In the genomic region with DNA sequence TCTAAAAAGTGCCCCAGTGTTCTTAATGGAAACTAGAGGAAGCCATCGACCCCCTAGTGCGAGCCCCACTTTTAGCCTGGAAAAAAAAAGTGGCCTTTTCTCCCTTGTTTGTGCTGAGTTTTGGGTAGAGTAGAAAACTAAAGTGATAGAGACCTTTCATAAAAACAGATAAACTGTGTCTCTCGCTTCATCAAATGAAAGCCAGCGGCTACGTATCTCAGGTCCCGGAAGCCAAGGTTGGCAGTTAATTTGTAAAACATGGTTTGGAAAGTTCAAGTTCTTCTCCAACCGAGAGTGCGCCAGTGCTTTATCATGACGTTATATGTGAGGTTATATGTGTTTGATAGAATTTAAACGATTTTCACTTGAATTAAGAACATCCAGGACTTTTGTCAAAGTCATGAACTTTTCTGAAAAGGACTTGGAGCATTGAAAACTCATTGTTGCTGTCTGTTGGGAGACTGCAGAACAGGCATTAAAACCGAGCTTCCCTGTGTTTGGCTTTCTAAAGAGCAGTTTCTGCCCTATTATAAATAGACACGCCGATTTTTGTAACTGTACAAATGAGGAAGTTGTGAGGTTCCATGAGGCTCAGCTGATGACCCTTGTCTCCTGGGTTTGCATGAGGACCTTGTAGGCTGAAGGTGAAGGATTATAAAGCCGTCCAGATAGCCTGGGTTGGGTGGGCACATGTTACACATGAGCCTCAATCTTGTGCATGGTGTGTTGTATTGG, we compare ENCODE assay signal across 15 mouse cellular contexts. TPM values are rescaled to one million over a fixed set of nuclear protein-coding genes. Genes with fewer than 3 reads are reported as not detected.
A peak's percentile ranks its signal among the peaks of the same experiment; 100 is the strongest.
DNase-seq lines count a peak whose midpoint lies in the region; ATAC-seq and TF ChIP-seq lines count a peak whose summit lies in the region.
"Had no signal": no experiment of that assay in that cellular context is flagged by ENCODE, and none has a peak within 500 bp of the region (broad histone marks: within the 10 kb centered on the region; RNA-seq: fewer than 3 reads in every experiment).

No protein-coding gene starts in this region.

- no peak for TF ChIP-seq POLR2A in thymus, adult 2 months (IDR thresholded peaks at IDR 0.05; ENCODE audit: control insufficient read depth, extremely low read depth, insufficient read depth, low read length, poor library complexity)

- no peaks in the 10 kb centered on the region for H3K9me3 ChIP-seq in forebrain, embryonic 14.5 days (replicated peaks; ENCODE audit: control insufficient read depth, low read length)
- H3K9me3 ChIP-seq: forebrain, embryonic 10.5 days; heart, embryonic 13.5 days; limb, embryonic 13.5 days; midbrain, embryonic 12.5 days had no signal

- no peaks in the 10 kb centered on the region for H3K27me3 ChIP-seq in thymus, adult 2 months (ENCODE audit: control insufficient read depth, insufficient read depth, low read length)
- peaks cover 6% of the 10 kb centered on the region for H3K27me3 ChIP-seq in forebrain, embryonic 14.5 days (replicated peaks; ENCODE audit: control insufficient read depth, insufficient read depth, low read length)

- no peak for DNase-seq in thymus, adult 2 months
- no peak for DNase-seq in thymus, adult 18-20 months
- peak; percentile 48 for DNase-seq in thymus, postnatal 4 days
- no peak for DNase-seq in forebrain, embryonic 14.5 days (ENCODE audit: low spot score)
- DNase-seq: adrenal gland, adult 2 months; cerebellum, adult 11 months; kidney, postnatal 10 days had no signal

- TF ChIP-seq CTCF in thymus, adult 2 months (IDR thresholded peaks at IDR 0.05; ENCODE audit: borderline replicate concordance, control insufficient read depth, extremely low read depth, insufficient read depth, low read length, poor library complexity), result no peak

- no peak overlapping the region for H3K9ac ChIP-seq in forebrain, embryonic 14.5 days (ENCODE audit: low read length)
- H3K9ac ChIP-seq: heart, embryonic 13.5 days; limb, embryonic 13.5 days; midbrain, embryonic 12.5 days had no signal

- H3K4me1 ChIP-seq in thymus, adult 2 months (replicated peaks; ENCODE audit: control insufficient read depth, insufficient read depth, low read length), result peaks cover 22% of the 10 kb centered on the region
- H3K4me1 ChIP-seq in brown adipose tissue, adult 24 weeks (ENCODE audit: control insufficient read depth, insufficient read depth, insufficient read length, low read length), result no peaks in the 10 kb centered on the region
- H3K4me1 ChIP-seq in forebrain, embryonic 14.5 days (ENCODE audit: control insufficient read depth, insufficient read depth, low read length), result 0 out of 2 replicates have a peak, but pooled peaks cover 2% of the 10 kb centered on the region

- H3K4me2 ChIP-seq in forebrain, embryonic 14.5 days (ENCODE audit: low read length), result no peak overlapping the region
- H3K4me2 ChIP-seq: heart, embryonic 13.5 days; limb, embryonic 13.5 days; midbrain, embryonic 12.5 days had no signal

- WGBS in thymus, adult 2 months, result 4% methylated on average over 14 of the region's 14 CpGs
- whole genome bisulfite sequencing in macrophage (ENCODE audit: missing documents), result 5% methylated on average over 13 of the region's 14 CpGs
- 93% methylated on average over 14 of the region's 14 CpGs for WGBS in forebrain, embryonic 14.5 days

- H3K36me3 ChIP-seq in thymus, adult 2 months (ENCODE audit: control insufficient read depth, insufficient read depth, low read length), result no peaks in the 10 kb centered on the region
- H3K36me3 ChIP-seq in macrophage (ENCODE audit: inconsistent target), result no peaks in the 10 kb centered on the region
- H3K36me3 ChIP-seq in forebrain, embryonic 14.5 days (ENCODE audit: control insufficient read depth, insufficient read depth, low read length), result no peaks in the 10 kb centered on the region
- H3K36me3 ChIP-seq: forebrain, embryonic 10.5 days; heart, embryonic 13.5 days; limb, embryonic 13.5 days; midbrain, embryonic 12.5 days had no signal

- no peak for ATAC-seq in forebrain, embryonic 14.5 days
- no peak for ATAC-seq in megakaryocyte-erythroid progenitor cell, adult 5-6 weeks (replicated peaks; ENCODE audit: low FRiP score, low TSS enrichment, poor library complexity, severe bottlenecking)
- ATAC-seq: hindbrain, postnatal 0 days had no signal

- H3K27ac ChIP-seq in thymus, adult 2 months (ENCODE audit: control insufficient read depth, insufficient read depth, low read length), result peak overlapping the region; percentile 95
- peak overlapping the region; percentile 31 for H3K27ac ChIP-seq in brown adipose tissue, adult 24 weeks (replicated peaks; ENCODE audit: low read depth, low read length)
- peak overlapping the region; percentile 94 for H3K27ac ChIP-seq in macrophage
- H3K27ac ChIP-seq in forebrain, embryonic 14.5 days (ENCODE audit: low read depth, low read length), result no peak overlapping the region
- H3K27ac ChIP-seq: forebrain, embryonic 10.5 days; heart, embryonic 13.5 days; hindbrain, postnatal 0 days; limb, embryonic 13.5 days; midbrain, embryonic 12.5 days had no signal

- H3K79me2 ChIP-seq in macrophage (ENCODE audit: inconsistent target), result peaks cover 100% of the 10 kb centered on the region

- peak overlapping the region; percentile 45 for H3K4me3 ChIP-seq in thymus, adult 2 months (ENCODE audit: control insufficient read depth, insufficient read depth, low read length)
- no peak overlapping the region for H3K4me3 ChIP-seq in brown adipose tissue, adult 24 weeks (ENCODE audit: insufficient read depth, low read depth, low read length)
- H3K4me3 ChIP-seq in macrophage (ENCODE audit: inconsistent target), result peak overlapping the region; percentile 81
- H3K4me3 ChIP-seq in forebrain, embryonic 14.5 days (ENCODE audit: low read depth, low read length), result no peak overlapping the region
- H3K4me3 ChIP-seq: forebrain, embryonic 10.5 days; heart, embryonic 13.5 days; limb, embryonic 13.5 days; midbrain, embryonic 12.5 days had no signal

RNA-seq across cellular contexts. Expression of gene Ikzf1, which starts 6.7 kb away (rescaled TPM):
- 645 and 923 TPM in 2 replicates for polyA plus RNA-seq in thymus, adult 2 months (2012; rRNA removed)
- polyA plus RNA-seq in brown adipose tissue, adult 24 weeks (2012; ENCODE audit: insufficient read depth, insufficient read length, missing spikeins), result 1.3 and 1.4 TPM in 2 replicates
- total RNA-seq in macrophage (2018; cell fraction: chromatin; rRNA removed), result 100 to 1,000 TPM in 5 of 26 experiments, 10 to 100 TPM in 21; 37.4 to 229 (median 70.3) TPM
- 100 to 1,000 TPM in 1 of 26 experiments, 10 to 100 TPM in 25; 39.3 to 122 (median 50.4) TPM for total RNA-seq in macrophage (2018; cell fraction: cytosol; rRNA removed)
- 100 to 1,000 TPM in 7 of 26 experiments, 10 to 100 TPM in 19; 43.7 to 239 (median 75.0) TPM for total RNA-seq in macrophage (2018; cell fraction: nucleus; rRNA removed)
- 28.8 to 37.3 TPM (median 32.7 TPM) in 3 replicates for polyA plus RNA-seq in macrophage (2018)
- 1.9 and 2.9 TPM in 2 replicates for polyA plus RNA-seq in forebrain, embryonic 14.5 days (2014; fragmentation: Nextera tagmentation; extraction: Ambion mirVana)
- 259 and 321 TPM in 2 replicates for total RNA-seq in megakaryocyte-erythroid progenitor cell, adult 5-6 weeks (2014; fragmentation: Nextera tagmentation)
- total RNA-seq in megakaryocyte-erythroid progenitor cell, adult 5-6 weeks (2017), result 239 and 294 TPM in 2 replicates

Comparison
In these comparisons a context has a peak if more than half of its experiments do, and no peak if none do; other contexts are left out.
1. H3K4me3 ChIP-seq: peak in thymus, adult 2 months (single experiment) and macrophage (single experiment); none in brown adipose tissue, adult 24 weeks (single experiment) and forebrain, embryonic 14.5 days (single experiment).
2. RNA of gene Ikzf1, which starts 6.7 kb away (polyA plus RNA-seq): 645 to 923 TPM in thymus, adult 2 months; 28.8 to 37.3 TPM in macrophage, 1.9 to 2.9 TPM in forebrain, embryonic 14.5 days and 1.3 to 1.4 TPM in brown adipose tissue, adult 24 weeks; every median in the first group is over 10 times any median in the second.